Mouse (Mus musculus): ENCODE measurements around the gene Spag8. TPM values are rescaled to one million over a fixed set of nuclear protein-coding genes. Genes with fewer than 3 reads are reported as not detected.

Spag8 gene
- polyA plus RNA-seq, 1 experiment, result 3.9 TPM

Other genes with a start within 250 kb of the Spag8 start
- 3.4 and 4.4 TPM in 2 replicates for gene Fam166b, start 224.5 kb downstream of the Spag8 start, polyA plus RNA-seq (2012; rRNA removed)
- gene Tesk1, start 211.7 kb downstream of the Spag8 start, polyA plus RNA-seq (2012; rRNA removed), result 64.6 and 65.6 TPM in 2 replicates
- 3.5 and 3.8 TPM in 2 replicates for gene Cd72, start 199.0 kb downstream of the Spag8 start, polyA plus RNA-seq (2012; rRNA removed)
- 0.14 TPM in 1 of 2 replicates, not detected in the other for gene Sit1, start 169.9 kb downstream of the Spag8 start, polyA plus RNA-seq (2012; rRNA removed)
- gene Ccdc107, start 160.7 kb downstream of the Spag8 start, polyA plus RNA-seq (2012; rRNA removed), result 184 and 241 TPM in 2 replicates
- 3.4 and 3.5 TPM in 2 replicates for gene Arhgef39, start 153.9 kb downstream of the Spag8 start, polyA plus RNA-seq (2012; rRNA removed)
- 0.22 and 0.36 TPM in 2 replicates for gene Car9, start 146.6 kb downstream of the Spag8 start, polyA plus RNA-seq (2012; rRNA removed)
- gene Tpm2, start 129.8 kb downstream of the Spag8 start, polyA plus RNA-seq (2012; rRNA removed), result 85.8 and 88.1 TPM in 2 replicates
- gene Creb3, start 91.3 kb downstream of the Spag8 start, polyA plus RNA-seq (2012; rRNA removed), result 58.2 and 96.1 TPM in 2 replicates
- gene Tln1, start 90.9 kb downstream of the Spag8 start, polyA plus RNA-seq (2012; rRNA removed), result 88.5 and 105 TPM in 2 replicates
- 59.3 and 74.6 TPM in 2 replicates for gene Rgp1, start 74.9 kb downstream of the Spag8 start, polyA plus RNA-seq (2012; rRNA removed)
- 17.9 and 23.9 TPM in 2 replicates for gene Gba2, start 74.7 kb downstream of the Spag8 start, polyA plus RNA-seq (2012; rRNA removed)
- gene Msmp, start 69.1 kb downstream of the Spag8 start, polyA plus RNA-seq (2012; rRNA removed), result 0.99 and 2.0 TPM in 2 replicates
- gene Npr2, start 21.7 kb downstream of the Spag8 start, polyA plus RNA-seq (2012; rRNA removed), result 34.7 and 35.4 TPM in 2 replicates
- gene Hint2, start 2.9 kb upstream of the Spag8 start, polyA plus RNA-seq (2012; rRNA removed), result 120 and 130 TPM in 2 replicates
- 9.8 and 13.6 TPM in 2 replicates for gene Tmem8b, start 15.4 kb upstream of the Spag8 start, polyA plus RNA-seq (2012; rRNA removed)
- gene Fam221b, start 15.6 kb upstream of the Spag8 start, polyA plus RNA-seq (2012; rRNA removed), result 0.50 and 0.77 TPM in 2 replicates
- gene Olfr70, start 47.2 kb upstream of the Spag8 start, polyA plus RNA-seq (2012; rRNA removed), result not detected in 2 replicates
- not detected in 2 replicates for gene Olfr71, start 56.7 kb upstream of the Spag8 start, polyA plus RNA-seq (2012; rRNA removed)
- 16.2 and 23.7 TPM in 2 replicates for gene Hrct1, start 73.6 kb upstream of the Spag8 start, polyA plus RNA-seq (2012; rRNA removed)
- gene Spaar, start 76.4 kb upstream of the Spag8 start, polyA plus RNA-seq (2012; rRNA removed), result 6.4 and 8.3 TPM in 2 replicates
- not detected in 2 replicates for gene Olfr159, start 117.4 kb upstream of the Spag8 start, polyA plus RNA-seq (2012; rRNA removed)
- not detected in 2 replicates for gene Olfr156, start 170.3 kb upstream of the Spag8 start, polyA plus RNA-seq (2012; rRNA removed)
- not detected in 2 replicates for gene Olfr157, start 186.6 kb upstream of the Spag8 start, polyA plus RNA-seq (2012; rRNA removed)
- not detected in 2 replicates for gene Olfr155, start 198.0 kb upstream of the Spag8 start, polyA plus RNA-seq (2012; rRNA removed)
- gene Reck, start 221.9 kb upstream of the Spag8 start, polyA plus RNA-seq (2012; rRNA removed), result 16.0 and 17.6 TPM in 2 replicates